Mouse (Mus musculus) stomach, postnatal 0 days (tissue): ENCODE data around the gene Gm9049. TPM values are rescaled to one million over a fixed set of nuclear protein-coding genes. Genes with fewer than 3 reads are reported as not detected.
"Not testable (repeated sequence)": the region's sequence is repeated elsewhere in the genome, so short reads cannot be mapped to it uniquely, and the experiment has no call there.

Source experiments
- ATAC-seq: fragments of 200-750 bp; cut with Nextera tagmentation; 2 replicates; pipeline ENCODE4 v1.8.0; 2017; ENCODE audit not compliant: low FRiP score, low TSS enrichment
- DNase-seq: peaks from one replicate; pipeline ENCODE4 v3.0.0-alpha.2; 2016; ENCODE audit warnings: low spot score
- H3K27ac ChIP-seq: fragments of 300-500 bp; sonication (generic); replicated peaks from 2 replicates; pipeline ENCODE4 v1.5.1; 2014; ENCODE audit warnings: mild to moderate bottlenecking, control low read depth
- H3K27me3 ChIP-seq: fragments of 300-500 bp; sonication (generic); 2 replicates; pipeline ENCODE4 v1.6.1; 2014; ENCODE audit warnings: low read length; ENCODE audit not compliant: control insufficient read depth, insufficient read depth
- H3K36me3 ChIP-seq: fragments of 300-500 bp; sonication (generic); 2 replicates; pipeline ENCODE4 v1.6.1; 2014; ENCODE audit warnings: low read length, mixed read lengths; ENCODE audit not compliant: control insufficient read depth, insufficient read depth
- H3K4me1 ChIP-seq: fragments of 300-500 bp; sonication (generic); replicated peaks from 2 replicates; pipeline ENCODE4 v1.6.1; 2014; ENCODE audit warnings: antibody characterized with exemption; ENCODE audit not compliant: control insufficient read depth, insufficient read depth
- H3K4me2 ChIP-seq: fragments of 300-500 bp; sonication (generic); replicated peaks from 2 replicates; pipeline ENCODE4 v1.6.1; 2014; ENCODE audit warnings: low read depth, mild to moderate bottlenecking, control low read depth, moderate library complexity
- H3K4me3 ChIP-seq: fragments of 300-500 bp; sonication (generic); 2 replicates; pipeline ENCODE4 v1.5.1; 2014; ENCODE audit warnings: low read depth, low read length, control low read depth
- H3K9ac ChIP-seq: fragments of 300-500 bp; sonication (generic); 2 replicates; pipeline ENCODE4 v1.6.1; 2014; ENCODE audit warnings: mild to moderate bottlenecking, low read length, control low read depth, mixed read lengths
- H3K9me3 ChIP-seq: fragments of 300-500 bp; sonication (generic); 2 replicates; pipeline ENCODE4 v1.6.1; 2016; ENCODE audit warnings: low read length; ENCODE audit not compliant: control insufficient read depth
- CTCF ChIP-seq: IDR thresholded peaks from 2 replicates; pipeline ENCODE4 v1.5.1; 2016; ENCODE audit warnings: antibody characterized with exemption, low read depth, mild to moderate bottlenecking, moderate library complexity
- EP300 ChIP-seq: optimal IDR thresholded peaks from 2 replicates; pipeline ENCODE3; 2016; ENCODE audit warnings: antibody characterized with exemption
- whole genome bisulfite sequencing: fragments of 180-500 bp; shearing (Covaris S2); extraction: QIAGEN DNeasy Blood & Tissue Kit; methylation state at CpG from one replicate; pipeline ENCODE4 v1.1.7; 2014; 5-methylcytosine and 5-hydroxymethylcytosine counted together
- polyA plus RNA-seq: library from polyadenylated mRNA; unstranded; fragments of >200 nt; fragmentation: Nextera tagmentation; extraction: Ambion mirVana; gene quantifications from 2 replicates; pipeline ENCODE4 v1.2.1, GENCODE M21; 2015

Gene Gm9049
- polyA plus RNA-seq, 1 experiment from 2014 or later: 0.08 TPM

DNA sequence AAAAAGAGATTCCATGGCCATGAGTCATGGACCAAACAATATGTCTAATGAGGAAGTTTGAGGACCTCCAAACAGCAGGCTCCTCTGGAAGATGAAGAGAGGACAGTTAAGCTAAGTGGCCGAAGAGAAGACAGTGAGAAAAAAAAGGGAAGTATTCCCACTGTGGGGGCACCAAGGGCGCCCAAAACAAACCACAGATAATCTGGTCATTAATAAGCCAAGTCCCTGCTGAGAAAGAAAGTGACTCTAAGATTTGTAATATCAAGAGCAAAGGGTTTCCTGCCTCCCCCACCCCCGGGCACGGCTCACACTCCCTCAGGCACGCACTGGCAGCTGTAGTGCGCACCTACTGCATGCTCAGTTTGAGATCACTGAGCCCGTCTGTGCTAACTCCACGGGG is 34.9 kb downstream of the Gm9049 start:
- Histone ChIP-seq H3K4me1 (no peaks in the 10 kb centered on the region), H3K4me2 (no peak overlapping the region), H3K9ac (no peak overlapping the region), H3K4me3 (no peak overlapping the region), H3K27me3 (no peaks in the 10 kb centered on the region), H3K9me3 (no peaks in the 10 kb centered on the region), H3K36me3 (no peaks in the 10 kb centered on the region), H3K27ac (no peak overlapping the region)
- ATAC-seq (no peak), DNase-seq (no peak)
- no peak for TF ChIP-seq EP300
- TF ChIP-seq CTCF: no peak
- WGBS: 77% methylated on average over 8 of the region's 8 CpGs

DNA sequence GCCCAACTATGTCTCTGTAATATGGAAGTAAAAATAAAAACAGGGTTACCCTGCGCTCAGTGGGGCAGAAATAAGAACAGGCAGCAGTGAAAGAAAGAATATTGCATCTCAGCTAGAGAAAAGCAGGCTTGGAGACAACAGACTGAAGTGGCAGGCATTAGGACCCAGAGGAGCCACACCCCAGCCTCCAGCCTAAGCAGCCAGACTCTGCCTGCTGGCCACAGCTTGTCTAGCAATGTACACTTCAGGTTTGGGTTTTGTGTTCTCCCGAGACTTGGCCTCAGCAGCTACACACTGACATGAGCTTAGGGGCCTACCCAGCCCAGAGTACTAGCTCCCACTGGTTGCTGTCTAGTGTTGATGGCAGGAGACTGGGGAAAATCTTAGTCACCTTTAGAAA is 51.8 kb downstream of the Gm9049 start:
- not testable (repeated sequence) for H3K4me2 ChIP-seq, H3K27me3 ChIP-seq, DNase-seq, H3K4me1 ChIP-seq, H3K36me3 ChIP-seq, ATAC-seq, H3K9ac ChIP-seq, H3K9me3 ChIP-seq, H3K4me3 ChIP-seq, H3K27ac ChIP-seq
- 45% methylated on average over 2 of the region's 2 CpGs for WGBS

Other genes with a start within 250 kb of the Gm9049 start
- gene Mdm1, start 212.3 kb downstream of the Gm9049 start, polyA plus RNA-seq: 4.5 and 5.3 TPM in 2 replicates
- not detected in 2 replicates for gene Il22, start 149.2 kb downstream of the Gm9049 start, polyA plus RNA-seq
- not detected in 2 replicates for gene Gm32717, start 113.3 kb downstream of the Gm9049 start, polyA plus RNA-seq
- not detected in 2 replicates for gene Gm32802, start 95.4 kb downstream of the Gm9049 start, polyA plus RNA-seq
- not detected in 2 replicates for gene Iltifb, start 59.1 kb downstream of the Gm9049 start, polyA plus RNA-seq
- 0.05 TPM in 1 of 2 replicates, not detected in the other for gene Gm9040, start 27.1 kb downstream of the Gm9049 start, polyA plus RNA-seq
- 0.05 TPM in 1 of 2 replicates, not detected in the other for gene Gm9044, start 21.7 kb downstream of the Gm9049 start, polyA plus RNA-seq
- gene Gm9045, start 16.3 kb downstream of the Gm9049 start, polyA plus RNA-seq: 0.08 and 0.10 TPM in 2 replicates
- gene Gm9046, start 10.8 kb downstream of the Gm9049 start, polyA plus RNA-seq: not detected in 2 replicates
- not detected in 2 replicates for gene Gm9048, start 5.4 kb downstream of the Gm9049 start, polyA plus RNA-seq
- gene Ifng, start 86.9 kb upstream of the Gm9049 start, polyA plus RNA-seq: not detected in 2 replicates